Comparison of ENCODE assay signal across 8 mouse cellular contexts in genomic region chr14:20347991-20348541, GRCm38 (mm10). TPM values are rescaled to one million over a fixed set of nuclear protein-coding genes. Genes with fewer than 3 reads are reported as not detected.
DNase-seq lines count a peak whose midpoint lies in the region; ATAC-seq and TF ChIP-seq lines count a peak whose summit lies in the region.

TSS of gene Ecd (minus strand) at chr14:20348121.
TSS of gene Fam149b (plus strand) at chr14:20348162.

- peak within 1 kb of the TSS; percentile 70 for H3K27ac ChIP-seq in bone marrow macrophage, adult 2 months (ENCODE audit: insufficient read depth, low read depth, low read length)
- peak within 1 kb of the TSS; percentile 82 for H3K27ac ChIP-seq in embryonic fibroblast, embryonic 13.5 days (ENCODE audit: insufficient read depth, low read length)
- H3K27ac ChIP-seq in kidney, embryonic 14.5 days (ENCODE audit: low read depth, low read length), result peak within 1 kb of the TSS; percentile 83
- H3K27ac ChIP-seq in limb, embryonic 15.5 days, result peak within 1 kb of the TSS; percentile 92

- ATAC-seq in kidney, embryonic 14.5 days (ENCODE audit: low FRiP score, low TSS enrichment), result peak; percentile 98
- peak; percentile 97 for ATAC-seq in limb, embryonic 15.5 days (ENCODE audit: insufficient number of reproducible peaks, low FRiP score, low TSS enrichment, low read depth)

- H3K4me3 ChIP-seq in bone marrow macrophage, adult 2 months (ENCODE audit: insufficient read depth, low read length), result peak within 1 kb of the TSS; percentile 90
- H3K4me3 ChIP-seq in embryonic fibroblast, embryonic 13.5 days (ENCODE audit: insufficient read depth, low read length), result peak within 1 kb of the TSS; percentile 97
- H3K4me3 ChIP-seq in kidney, embryonic 14.5 days (ENCODE audit: low read length), result peak within 1 kb of the TSS; percentile 72
- peak within 1 kb of the TSS; percentile 78 for H3K4me3 ChIP-seq in limb, embryonic 15.5 days

- DNase-seq in A20 (ENCODE audit: low read depth, low spot score), result peak; percentile 98
- peak; percentile 91 to 94 for DNase-seq in heart, adult 9 months (ENCODE audit: low spot score in 2 of 2)
- peak; percentile 84 to 89 for DNase-seq in monocyte, adult 2 months (ENCODE audit: low read depth in 1 of 2, low spot score in 2 of 2)
- DNase-seq in spleen, postnatal 36 days (ENCODE audit: low spot score in 2 of 2), result peak; percentile 90 to 94

- H3K9ac ChIP-seq in kidney, embryonic 14.5 days (ENCODE audit: low read depth, low read length), result peak within 1 kb of the TSS; percentile 87
- H3K9ac ChIP-seq in limb, embryonic 15.5 days, result peak within 1 kb of the TSS; percentile 94

- WGBS in kidney, embryonic 14.5 days, result 0% methylated on average over 40 of the region's 42 CpGs
- under 1% methylated on average over 42 of the region's 42 CpGs for WGBS in limb, embryonic 15.5 days

- H3K9me3 ChIP-seq in kidney, embryonic 14.5 days (ENCODE audit: control insufficient read depth, low read length), result no peaks in the 10 kb centered on the region
- H3K9me3 ChIP-seq in limb, embryonic 15.5 days, result no peaks in the 10 kb centered on the region

- no peak for TF ChIP-seq CTCF in bone marrow macrophage, adult 2 months (IDR thresholded peaks at IDR 0.05; ENCODE audit: low read depth, low read length)
- TF ChIP-seq CTCF in embryonic fibroblast, embryonic 13.5 days (IDR thresholded peaks at IDR 0.05; ENCODE audit: borderline replicate concordance, insufficient read depth, low read length), result no peak

- no peaks in the 10 kb centered on the region for H3K27me3 ChIP-seq in kidney, embryonic 14.5 days (ENCODE audit: control insufficient read depth, insufficient read depth, low read length)
- H3K27me3 ChIP-seq in limb, embryonic 15.5 days, result no peaks in the 10 kb centered on the region

- H3K36me3 ChIP-seq in kidney, embryonic 14.5 days (ENCODE audit: control insufficient read depth, insufficient read depth, low read length), result peaks cover 21% of the 10 kb centered on the region
- H3K36me3 ChIP-seq in limb, embryonic 15.5 days, result peaks cover 32% of the 10 kb centered on the region

- no peak for TF ChIP-seq POLR2A in bone marrow macrophage, adult 2 months (IDR thresholded peaks at IDR 0.05; ENCODE audit: borderline replicate concordance, low read depth, low read length)
- peak; percentile 79 for TF ChIP-seq POLR2A in embryonic fibroblast, embryonic 13.5 days (IDR thresholded peaks at IDR 0.05; ENCODE audit: low read depth, low read length)

- H3K4me2 ChIP-seq in kidney, embryonic 14.5 days (replicated peaks; ENCODE audit: low read depth, low read length), result peak within 1 kb of the TSS; percentile 77
- peak within 1 kb of the TSS; percentile 67 for H3K4me2 ChIP-seq in limb, embryonic 15.5 days

- peaks cover 6% of the 10 kb centered on the region for H3K4me1 ChIP-seq in bone marrow macrophage, adult 2 months (ENCODE audit: control insufficient read depth, insufficient read depth, low read length)
- H3K4me1 ChIP-seq in embryonic fibroblast, embryonic 13.5 days (ENCODE audit: control insufficient read depth, insufficient read depth, low read length), result peaks cover 8% of the 10 kb centered on the region; the same call in 1 of the 2 replicates
- peaks cover 4% of the 10 kb centered on the region; the same call in 1 of the 2 replicates for H3K4me1 ChIP-seq in kidney, embryonic 14.5 days (ENCODE audit: control insufficient read depth, insufficient read depth, low read length)
- peaks cover 3% of the 10 kb centered on the region; the same call in 1 of the 2 replicates for H3K4me1 ChIP-seq in limb, embryonic 15.5 days

RNA-seq across cellular contexts. Expression of gene Ecd, which starts in this region (rescaled TPM):
- polyA plus RNA-seq in bone marrow macrophage, adult 2 months (2012; ENCODE audit: insufficient read depth, insufficient read length, missing spikeins), result 25.0 and 29.4 TPM in 2 replicates
- polyA plus RNA-seq in embryonic fibroblast, embryonic 13.5 days (2011; ENCODE audit: insufficient read length, low read depth, missing spikeins), result 36.4 and 38.2 TPM in 2 replicates
- 49.6 and 66.1 TPM in 2 replicates for polyA plus RNA-seq in kidney, embryonic 14.5 days (2014; fragmentation: Nextera tagmentation; extraction: Ambion mirVana)
- 47.5 and 48.2 TPM in 2 replicates for polyA plus RNA-seq in limb, embryonic 15.5 days (2015; fragmentation: Nextera tagmentation; extraction: Ambion mirVana)

RNA-seq across cellular contexts. Expression of gene Fam149b, which starts in this region (rescaled TPM):
- 21.4 and 30.6 TPM in 2 replicates for polyA plus RNA-seq in bone marrow macrophage, adult 2 months (2012; ENCODE audit: insufficient read depth, insufficient read length, missing spikeins)
- 34.2 and 39.7 TPM in 2 replicates for polyA plus RNA-seq in embryonic fibroblast, embryonic 13.5 days (2011; ENCODE audit: insufficient read length, low read depth, missing spikeins)
- polyA plus RNA-seq in kidney, embryonic 14.5 days (2014; fragmentation: Nextera tagmentation; extraction: Ambion mirVana), result 33.0 and 44.4 TPM in 2 replicates
- polyA plus RNA-seq in limb, embryonic 15.5 days (2015; fragmentation: Nextera tagmentation; extraction: Ambion mirVana), result 31.1 and 34.8 TPM in 2 replicates

Comparison
In these comparisons a context has a peak if more than half of its experiments do, and no peak if none do; other contexts are left out.
1. Peak in every context shown above with its lines: DNase-seq, ATAC-seq, H3K4me3 ChIP-seq and H3K27ac ChIP-seq.